Mouse (Mus musculus): Measurements from ENCODE around the gene Gm21149.
"Not testable (repeated sequence)": the region's sequence is repeated elsewhere in the genome, so short reads cannot be mapped to it uniquely, and the experiment has no call there.

- TF ChIP-seq CTCF (IDR thresholded peaks at IDR 0.05; ENCODE audit: control insufficient read depth, insufficient read depth, insufficient replicate concordance, low read depth, low read length), result peak; percentile 33; the same call in 1 of the 2 replicates
- TF ChIP-seq POLR2A (IDR thresholded peaks at IDR 0.05; ENCODE audit: control insufficient read depth, low read depth, low read length), result not testable (repeated sequence)
Measured at GRCm38 (mm10) chr5:15498774-15499400, 22.6 kb upstream of the Gm21149 start.

All from testis, adult 2 months (tissue).